Mouse (Mus musculus) limb, embryonic 12.5 days (tissue): ENCODE data around the gene Ndufa4l2. TPM values are rescaled to one million over a fixed set of nuclear protein-coding genes. Genes with fewer than 3 reads are reported as not detected.
A peak's percentile ranks its signal among the peaks of the same experiment; 100 is the strongest.

Experiments
- ATAC-seq: fragments of 200-750 bp; cut with Nextera tagmentation; 2 replicates; pipeline ENCODE4 v1.8.0; 2017; ENCODE audit warnings: low read depth, moderate TSS enrichment; ENCODE audit not compliant: insufficient number of reproducible peaks, insufficient read depth, low FRiP score, low TSS enrichment
- H3K27ac ChIP-seq: fragments of 300-500 bp; sonication (generic); 2 replicates; pipeline ENCODE4 v1.5.1; 2016; ENCODE audit warnings: mild to moderate bottlenecking, moderate library complexity
- H3K27me3 ChIP-seq: fragments of 300-500 bp; sonication (generic); 2 replicates; pipeline ENCODE4 v1.6.1; 2016; ENCODE audit warnings: mild to moderate bottlenecking, moderate library complexity
- H3K36me3 ChIP-seq: fragments of 300-500 bp; sonication (generic); 2 replicates; pipeline ENCODE4 v1.6.1; 2016; ENCODE audit warnings: mild to moderate bottlenecking, moderate library complexity
- H3K4me1 ChIP-seq: fragments of 300-500 bp; sonication (generic); replicated peaks from 2 replicates; pipeline ENCODE4 v1.6.1; 2016
- H3K4me2 ChIP-seq: fragments of 300-500 bp; sonication (generic); 2 replicates; pipeline ENCODE4 v1.6.1; 2016; ENCODE audit warnings: mild to moderate bottlenecking, moderate library complexity
- H3K4me3 ChIP-seq: fragments of 300-500 bp; sonication (generic); replicated peaks from 2 replicates; pipeline ENCODE4 v1.5.1; 2016; ENCODE audit warnings: mild to moderate bottlenecking
- H3K9ac ChIP-seq: fragments of 300-500 bp; sonication (generic); replicated peaks from 2 replicates; pipeline ENCODE4 v1.6.1; 2016; ENCODE audit warnings: mild to moderate bottlenecking, moderate library complexity
- H3K9me3 ChIP-seq: fragments of 300-500 bp; sonication (generic); 2 replicates; pipeline ENCODE4 v1.6.1; 2016; ENCODE audit warnings: mild to moderate bottlenecking, moderate library complexity
- WGBS: fragments of 180-500 bp; shearing (Covaris S2); methylation state at CpG from one replicate; pipeline ENCODE4 v1.1.7; 2016; 5-methylcytosine and 5-hydroxymethylcytosine counted together
- polyA plus RNA-seq: library from polyadenylated mRNA; unstranded; fragments of >200 nt; fragmentation: Nextera tagmentation; extraction: Ambion mirVana; gene quantifications from 2 replicates; pipeline ENCODE4 v1.2.1, GENCODE M21; 2016

Ndufa4l2 gene
- polyA plus RNA-seq, 1 experiment from 2014 or later: 0.60 TPM

- no peaks in the 10 kb centered on the region for H3K9me3 ChIP-seq
- no peaks in the 10 kb centered on the region for H3K4me1 ChIP-seq
- H3K36me3 ChIP-seq: peaks cover 90% of the 10 kb centered on the region
- ATAC-seq: no peak; the same call in 1 of the 2 replicates
- no peak overlapping the region for H3K4me3 ChIP-seq
- H3K27me3 ChIP-seq: no peaks in the 10 kb centered on the region
- no peak overlapping the region for H3K4me2 ChIP-seq
- no peak overlapping the region for H3K27ac ChIP-seq
- H3K9ac ChIP-seq: no peak overlapping the region
- WGBS: 70% methylated on average over 18 of the region's 18 CpGs
Observed at GRCm38 (mm10) chr10:127490160-127491127, 24.3 kb upstream of the Ndufa4l2 start.

GRCm38 (mm10) chr10:127491128-127491512 is 23.6 kb upstream of the Ndufa4l2 start:
- no peak for ATAC-seq
- no peak overlapping the region for H3K27ac ChIP-seq
- no peak overlapping the region for H3K4me2 ChIP-seq
- no peaks in the 10 kb centered on the region for H3K27me3 ChIP-seq
- H3K4me3 ChIP-seq: no peak overlapping the region
- H3K36me3 ChIP-seq: peaks cover 92% of the 10 kb centered on the region
- H3K4me1 ChIP-seq: no peaks in the 10 kb centered on the region
- no peak overlapping the region for H3K9ac ChIP-seq
- H3K9me3 ChIP-seq: no peaks in the 10 kb centered on the region
- WGBS: 87% methylated on average over 8 of the region's 8 CpGs

- WGBS: 86% methylated on average over 3 of the region's 3 CpGs
Observed at GRCm38 (mm10) chr10:127492118-127492517, 22.6 kb upstream of the Ndufa4l2 start.

GRCm38 (mm10) chr10:127496156-127496555 is 18.6 kb upstream of the Ndufa4l2 start:
- no peak overlapping the region for H3K4me3 ChIP-seq
- no peak overlapping the region for H3K27ac ChIP-seq
- ATAC-seq: no peak
- no peak overlapping the region for H3K4me2 ChIP-seq
- no peaks in the 10 kb centered on the region for H3K4me1 ChIP-seq
- WGBS: 86% methylated on average over 3 of the region's 3 CpGs
- no peaks in the 10 kb centered on the region for H3K9me3 ChIP-seq
- H3K36me3 ChIP-seq: peaks cover 95% of the 10 kb centered on the region
- H3K9ac ChIP-seq: no peak overlapping the region
- no peaks in the 10 kb centered on the region for H3K27me3 ChIP-seq

More at GRCm38 (mm10) chr10:127492118-127492517, 22.6 kb upstream of the Ndufa4l2 start:
- Histone ChIP-seq H3K4me2 (no peak overlapping the region), H3K27ac (no peak overlapping the region), H3K27me3 (no peaks in the 10 kb centered on the region), H3K4me3 (no peak overlapping the region), H3K36me3 (peaks cover 96% of the 10 kb centered on the region), H3K9ac (no peak overlapping the region), H3K4me1 (no peaks in the 10 kb centered on the region), H3K9me3 (no peaks in the 10 kb centered on the region)
- no peak for ATAC-seq

- H3K4me2 ChIP-seq: no peak overlapping the region
- peaks cover 73% of the 10 kb centered on the region for H3K36me3 ChIP-seq
- H3K4me1 ChIP-seq: no peaks in the 10 kb centered on the region
- H3K27ac ChIP-seq: no peak overlapping the region
- H3K9ac ChIP-seq: no peak overlapping the region
- no peaks in the 10 kb centered on the region for H3K9me3 ChIP-seq
- no peak for ATAC-seq
- H3K27me3 ChIP-seq: no peaks in the 10 kb centered on the region
- 79% methylated on average over 5 of the region's 5 CpGs for WGBS
- H3K4me3 ChIP-seq: no peak overlapping the region
Observed at GRCm38 (mm10) chr10:127499516-127499915, 15.3 kb upstream of the Ndufa4l2 start.

GRCm38 (mm10) chr10:127500042-127500441 is 14.7 kb upstream of the Ndufa4l2 start:
- 85% methylated on average over 4 of the region's 4 CpGs for WGBS
- H3K4me3 ChIP-seq: no peak overlapping the region
- peaks cover 73% of the 10 kb centered on the region for H3K36me3 ChIP-seq
- H3K4me1 ChIP-seq: no peaks in the 10 kb centered on the region
- no peak overlapping the region for H3K4me2 ChIP-seq
- H3K27ac ChIP-seq: no peak overlapping the region
- H3K9me3 ChIP-seq: no peaks in the 10 kb centered on the region
- H3K27me3 ChIP-seq: no peaks in the 10 kb centered on the region
- no peak overlapping the region for H3K9ac ChIP-seq
- ATAC-seq: no peak

- H3K27me3 ChIP-seq: peaks cover 3% of the 10 kb centered on the region; the same call in 1 of the 2 replicates
- H3K9ac ChIP-seq: no peak within 1 kb of the TSS
- H3K4me3 ChIP-seq: no peak within 1 kb of the TSS
- H3K27ac ChIP-seq: peak within 1 kb of the TSS; percentile 51
- no peaks in the 10 kb centered on the region for H3K9me3 ChIP-seq
- no peak for ATAC-seq
- no peak within 1 kb of the TSS for H3K4me2 ChIP-seq
- H3K36me3 ChIP-seq: peaks cover 67% of the 10 kb centered on the region
- WGBS: 67% methylated on average over 13 of the region's 13 CpGs
- H3K4me1 ChIP-seq: no peaks in the 10 kb centered on the region
Observed at GRCm38 (mm10) chr10:127500894-127501893, 13.6 kb upstream of the Ndufa4l2 start, which contains the start of gene Stac3. Gene Stac3 (plus strand): TSS chr10:127501686.

- Histone ChIP-seq H3K4me1 (peaks cover 51% of the 10 kb centered on the region), H3K4me2 (peak overlapping the region; percentile 95), H3K9ac (no peak overlapping the region), H3K4me3 (no peak overlapping the region), H3K9me3 (no peaks in the 10 kb centered on the region), H3K27me3 (peaks cover 68% of the 10 kb centered on the region), H3K27ac (no peak overlapping the region), H3K36me3 (peaks cover 20% of the 10 kb centered on the region; the same call in 1 of the 2 replicates)
- WGBS: 1% methylated on average over 15 of the region's 15 CpGs
- ATAC-seq: no peak
Observed at GRCm38 (mm10) chr10:127508239-127508638, 6.5 kb upstream of the Ndufa4l2 start.

- 2% methylated on average over 35 of the region's 35 CpGs for WGBS
- H3K27me3 ChIP-seq: peaks cover 78% of the 10 kb centered on the region
- peak overlapping the region; percentile 41 for H3K4me3 ChIP-seq
- H3K36me3 ChIP-seq: peaks cover 12% of the 10 kb centered on the region; the same call in 1 of the 2 replicates
- H3K4me1 ChIP-seq: peaks cover 61% of the 10 kb centered on the region
- ATAC-seq: peak; percentile 5; the same call in 1 of the 2 replicates
- peak overlapping the region; percentile 95 for H3K4me2 ChIP-seq
- no peak overlapping the region for H3K27ac ChIP-seq
- no peaks in the 10 kb centered on the region for H3K9me3 ChIP-seq
- 0 out of 2 replicates have a peak overlapping the region, but pooled peaks have one; percentile 18 for H3K9ac ChIP-seq
Observed at GRCm38 (mm10) chr10:127509051-127509836, 5.5 kb upstream of the Ndufa4l2 start.
